Mouse (Mus musculus) naive thymus-derived CD4-positive, alpha-beta T cell, adult 5 months (primary cell): Measurements from ENCODE around the gene Nat8f3. TPM values are rescaled to one million over a fixed set of nuclear protein-coding genes. Genes with fewer than 3 reads are reported as not detected.

Experiments used
- polyA plus RNA-seq: library from polyadenylated mRNA; unstranded; fragments of 100-300 nt; shearing (Covaris generic); gene quantifications from one replicate; pipeline ENCODE4 v1.2.1, GENCODE M21; 2017

Nat8f3 gene
- not detected for polyA plus RNA-seq

DNA sequence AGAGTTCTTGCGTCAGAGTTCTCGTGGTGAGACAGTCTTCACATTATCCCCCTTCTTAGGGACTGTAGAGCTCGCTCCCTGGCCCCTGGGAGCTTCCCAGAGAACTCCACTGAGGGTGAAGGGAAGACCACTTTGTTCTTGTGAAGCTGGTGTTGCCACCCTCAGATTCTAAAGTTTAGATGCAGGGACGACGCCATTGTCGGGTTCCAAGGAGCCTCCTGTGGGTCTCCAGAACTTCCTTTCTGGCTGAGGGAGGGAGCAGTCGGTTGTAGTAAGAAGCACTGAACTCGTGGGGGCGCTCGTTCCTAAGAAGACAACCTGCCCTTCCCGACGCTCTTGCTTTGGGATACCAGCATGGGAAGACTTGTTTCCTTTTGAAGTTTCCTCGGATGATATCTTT is at the start of gene Nat8f3:
TSS of gene Nat8f3 (minus strand) at position 223 of the 400 bp plus-strand sequence.

GRCm38 (mm10) chr6:85713105-85713504 is 52.4 kb downstream of the Nat8f3 start, which contains the start of gene Nat8f7:
TSS of gene Nat8f7 (minus strand) at chr6:85713205.

Other genes with a start within 250 kb of the Nat8f3 start
- 1.3 TPM for gene Alms1, start 178.2 kb downstream of the Nat8f3 start, polyA plus RNA-seq
- not detected for gene Nat8f7, start 52.5 kb downstream of the Nat8f3 start, polyA plus RNA-seq
- gene Nat8f6, start 55.2 kb upstream of the Nat8f3 start, polyA plus RNA-seq: not detected
- gene Nat8f5, start 55.2 kb upstream of the Nat8f3 start, polyA plus RNA-seq: not detected
- not detected for gene Nat8, start 66.3 kb upstream of the Nat8f3 start, polyA plus RNA-seq
- not detected for gene Nat8f2, start 103.4 kb upstream of the Nat8f3 start, polyA plus RNA-seq
- gene Nat8f4, start 139.1 kb upstream of the Nat8f3 start, polyA plus RNA-seq: 2.8 TPM
- gene Tprkb, start 146.1 kb upstream of the Nat8f3 start, polyA plus RNA-seq: 25.1 TPM
- gene Nat8f1, start 149.9 kb upstream of the Nat8f3 start, polyA plus RNA-seq: 3.3 TPM
- 278 TPM for gene Dusp11, start 195.9 kb upstream of the Nat8f3 start, polyA plus RNA-seq